ENCODE assay signal across 24 mouse cellular contexts in genomic region chr10:68553677-68554076, GRCm38 (mm10). TPM values are rescaled to one million over a fixed set of nuclear protein-coding genes. Genes with fewer than 3 reads are reported as not detected.
"Had no signal": no experiment of that assay in that cellular context is flagged by ENCODE, and none has a peak within 500 bp of the region (broad histone marks: within the 10 kb centered on the region; RNA-seq: fewer than 3 reads in every experiment).

No protein-coding gene starts in this region.

- H3K9me3 ChIP-seq: kidney, embryonic 15.5 days; limb, embryonic 12.5 days; limb, embryonic 15.5 days; midbrain, embryonic 12.5 days; midbrain, embryonic 15.5 days; neural tube, embryonic 12.5 days; neural tube, embryonic 15.5 days had no signal

- H3K27ac ChIP-seq: kidney, embryonic 15.5 days; limb, embryonic 12.5 days; limb, embryonic 15.5 days; liver, embryonic 14.5 days; macrophage; midbrain, embryonic 12.5 days; midbrain, embryonic 15.5 days; neural tube, embryonic 12.5 days; neural tube, embryonic 15.5 days; stomach, postnatal 0 days had no signal

- DNase-seq: kidney, adult 11 months; kidney, adult 8-10 months; kidney, postnatal 10 days; kidney, postnatal 36 days; left cerebral cortex, postnatal 4 days; liver, postnatal 0 days; lung, embryonic 14.5 days; right cerebral cortex, adult 18-20 months; right cerebral cortex, postnatal 25 days; spleen, adult 18-20 months; thymus, adult 2 months; thymus, postnatal 36 days had no signal

- ATAC-seq: liver, postnatal 0 days; lung, postnatal 0 days; midbrain, embryonic 15.5 days had no signal

- H3K27me3 ChIP-seq: kidney, embryonic 15.5 days; limb, embryonic 12.5 days; limb, embryonic 15.5 days; midbrain, embryonic 12.5 days; midbrain, embryonic 15.5 days; neural tube, embryonic 12.5 days; neural tube, embryonic 15.5 days had no signal

- H3K4me1 ChIP-seq: midbrain, embryonic 12.5 days; midbrain, embryonic 15.5 days had no signal

- H3K4me2 ChIP-seq: kidney, embryonic 15.5 days; limb, embryonic 12.5 days; limb, embryonic 15.5 days; liver, embryonic 11.5 days; lung, embryonic 14.5 days; midbrain, embryonic 12.5 days; midbrain, embryonic 15.5 days; neural tube, embryonic 12.5 days; neural tube, embryonic 15.5 days had no signal

- H3K36me3 ChIP-seq: kidney, embryonic 15.5 days; limb, embryonic 12.5 days; limb, embryonic 15.5 days; midbrain, embryonic 12.5 days; midbrain, embryonic 15.5 days; neural tube, embryonic 12.5 days; neural tube, embryonic 15.5 days had no signal

- H3K4me3 ChIP-seq: kidney, embryonic 15.5 days; limb, embryonic 12.5 days; limb, embryonic 15.5 days; midbrain, embryonic 12.5 days; midbrain, embryonic 15.5 days; neural tube, embryonic 12.5 days; neural tube, embryonic 15.5 days had no signal

- H3K9ac ChIP-seq: kidney, embryonic 15.5 days; limb, embryonic 12.5 days; limb, embryonic 15.5 days; liver, embryonic 14.5 days; liver, postnatal 0 days; lung, embryonic 14.5 days; midbrain, embryonic 12.5 days; midbrain, embryonic 15.5 days; neural tube, embryonic 12.5 days; neural tube, embryonic 15.5 days had no signal

RNA-seq across cellular contexts. Expression of gene Cabcoco1, which starts 12.0 kb away (rescaled TPM):
- polyA plus RNA-seq: macrophage had no signal
